Mouse (Mus musculus) heart, postnatal 25 days (tissue): ENCODE data around the gene Efr3b. TPM values are rescaled to one million over a fixed set of nuclear protein-coding genes. Genes with fewer than 3 reads are reported as not detected.

Experiments used
- DNase-seq: peaks from one replicate; pipeline ENCODE4 v3.0.0; 2022; ENCODE audit warnings: low spot score
- intact Hi-C: fragments of 180-260 bp; cut with DNase I; formaldehyde crosslinking; loops from one replicate; pipeline ENCODE4 v1.15.1; 2025
- total RNA-seq, 2 experiments: library from RNA; stranded (reverse); gene quantifications; 2 replicates each; pipeline ENCODE4 v1.2.3; 2021

Gene Efr3b
- total RNA-seq, 2 experiments from 2014 or later, result 7.3 to 7.9 TPM

GRCm38 (mm10) chr12:3926127-3926526 lies 112.6 kb downstream of the Efr3b start:
- DNase-seq, result no peak
- intact Hi-C loops, result loop anchor here (1.0 to 10.0 kb wide), 5 partner anchors 57 to 629 kb away; no protein-coding TSS in a partner anchor

GRCm38 (mm10) chr12:3919423-3919822 lies 119.3 kb downstream of the Efr3b start:
- intact Hi-C loops, result no loop called here
- DNase-seq, result no peak

DNA sequence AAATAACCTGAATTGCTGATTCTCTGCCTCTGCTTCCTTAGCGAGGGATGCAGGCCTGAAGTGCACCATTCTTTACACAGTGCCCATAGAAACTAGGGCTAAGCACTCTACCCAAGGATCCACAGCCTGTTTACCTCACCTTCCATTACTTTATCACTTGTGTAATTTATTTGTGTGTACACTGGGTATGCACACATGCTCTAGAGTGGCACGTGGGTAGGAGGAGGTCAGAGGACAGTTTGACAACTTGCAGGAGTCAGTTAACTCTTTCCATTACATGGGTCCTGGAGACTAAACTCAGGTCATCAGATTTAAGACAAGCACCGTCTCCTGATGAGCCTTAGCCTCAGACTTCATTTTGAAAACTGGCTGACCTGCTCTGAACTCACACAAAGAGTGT lies 120.1 kb downstream of the Efr3b start:
- DNase-seq, result no peak
- intact Hi-C loops, result no loop called here

DNA sequence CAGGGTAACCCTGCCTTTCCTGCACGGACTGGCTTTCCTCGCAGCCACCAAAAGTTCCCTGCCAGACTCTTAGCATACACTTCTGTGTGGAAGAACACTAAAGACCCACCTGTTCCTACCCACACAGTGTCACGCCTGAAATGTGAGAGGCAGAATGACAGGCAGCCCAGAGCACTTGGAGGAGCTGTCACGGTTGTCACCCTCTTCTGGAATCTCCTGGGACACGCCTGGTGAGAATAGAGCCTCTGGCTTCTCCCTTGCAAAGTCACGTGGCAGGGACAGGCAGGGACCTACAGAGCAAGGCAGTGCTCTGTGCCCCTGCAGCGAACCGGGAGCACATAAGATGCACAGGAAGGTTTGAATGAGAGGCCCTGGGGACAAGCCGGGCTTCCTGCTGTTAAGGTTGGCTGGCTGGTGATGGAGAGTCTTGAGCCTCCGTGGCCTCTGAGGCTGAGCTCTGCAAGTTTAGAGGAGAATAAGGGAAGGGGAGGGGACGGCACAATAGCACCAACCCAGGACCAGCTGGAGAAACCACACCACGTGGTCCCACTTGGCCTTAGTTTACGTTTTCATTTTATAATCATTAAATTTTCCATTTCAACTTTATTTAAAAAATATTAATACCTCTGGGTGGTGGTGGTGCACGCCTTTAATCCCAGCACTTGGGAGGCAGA lies 120.9 kb downstream of the Efr3b start:
- DNase-seq, result no peak
- intact Hi-C loops, result no loop called here

DNA sequence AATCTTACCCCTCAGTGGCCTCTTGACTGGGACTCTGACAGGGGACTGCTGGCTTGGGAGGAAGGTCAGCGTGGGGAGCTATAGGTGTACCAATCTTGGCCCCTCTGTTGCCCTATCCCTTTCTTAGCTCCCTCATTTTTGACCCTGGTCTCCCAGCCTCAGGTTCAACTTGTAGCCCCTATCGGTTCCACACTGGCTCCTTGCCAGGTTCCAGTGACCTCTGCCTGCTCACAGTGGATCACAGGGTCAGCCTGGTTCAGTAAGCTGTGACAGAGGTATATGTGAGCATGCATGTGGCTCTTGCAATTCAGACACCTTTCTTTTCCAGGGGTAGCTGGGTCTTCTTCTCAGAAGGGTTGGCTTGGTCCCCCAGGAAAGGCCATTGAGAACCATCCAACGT lies 122.9 kb downstream of the Efr3b start:
- intact Hi-C loops, result no loop called here
- no peak for DNase-seq

Other genes starting within 250 kb of the Efr3b start
- gene Dnmt3a, start 232.9 kb downstream of the Efr3b start, total RNA-seq, result 10 to 100 TPM; 85.3 to 95.1 TPM
- gene Pomc, start 84.0 kb downstream of the Efr3b start, total RNA-seq, result under 1 TPM in 1 of 2 experiments, not detected in 1; 0.26 TPM
- 1 to 10 TPM; 7.2 TPM for gene Dnajc27, start 43.7 kb upstream of the Efr3b start, total RNA-seq
- 1 to 10 TPM; 3.2 TPM for gene Adcy3, start 94.2 kb upstream of the Efr3b start, total RNA-seq
- gene Ptrhd1, start 195.1 kb upstream of the Efr3b start, total RNA-seq, result 1 to 10 TPM; 3.6 to 4.0 TPM
- gene Cenpo, start 195.4 kb upstream of the Efr3b start, total RNA-seq, result 1 to 10 TPM; 1.6 to 2.3 TPM